Mouse (Mus musculus) lung, embryonic 15.5 days (tissue): ENCODE measurements around the gene Vmn1r205. TPM values are rescaled to one million over a fixed set of nuclear protein-coding genes. Genes with fewer than 3 reads are reported as not detected.
"Not testable (repeated sequence)": the region's sequence is repeated elsewhere in the genome, so short reads cannot be mapped to it uniquely, and the experiment has no call there.

Source experiments
- ATAC-seq: fragments of 200-750 bp; cut with Nextera tagmentation; 2 replicates; pipeline ENCODE4 v1.8.0; 2017; ENCODE audit warnings: moderate number of reproducible peaks, borderline replicate concordance; ENCODE audit not compliant: low FRiP score, low TSS enrichment; ENCODE audit errors: extremely low read depth
- H3K27ac ChIP-seq: fragments of 300-500 bp; sonication (generic); 2 replicates; pipeline ENCODE4 v1.5.1; 2015; ENCODE audit warnings: moderate library complexity, mild to moderate bottlenecking, inconsistent platforms
- H3K27me3 ChIP-seq: fragments of 300-500 bp; sonication (generic); 2 replicates; pipeline ENCODE4 v1.6.1; 2015; ENCODE audit warnings: inconsistent platforms
- H3K36me3 ChIP-seq: fragments of 300-500 bp; sonication (generic); 2 replicates; pipeline ENCODE4 v1.6.1; 2015; ENCODE audit warnings: inconsistent platforms
- H3K4me1 ChIP-seq: fragments of 300-500 bp; sonication (generic); 2 replicates; pipeline ENCODE4 v1.6.1; 2015; ENCODE audit warnings: inconsistent platforms
- H3K4me2 ChIP-seq: fragments of 300-500 bp; sonication (generic); 2 replicates; pipeline ENCODE4 v1.6.1; 2015; ENCODE audit warnings: inconsistent platforms, mild to moderate bottlenecking, moderate library complexity
- H3K4me3 ChIP-seq: fragments of 300-500 bp; sonication (generic); 2 replicates; pipeline ENCODE4 v1.5.1; 2015; ENCODE audit warnings: mild to moderate bottlenecking, inconsistent platforms
- H3K9ac ChIP-seq: fragments of 300-500 bp; sonication (generic); 2 replicates; pipeline ENCODE4 v1.6.1; 2015; ENCODE audit warnings: inconsistent platforms
- H3K9me3 ChIP-seq: fragments of 300-500 bp; sonication (generic); 2 replicates; pipeline ENCODE4 v1.6.1; 2016; ENCODE audit warnings: inconsistent platforms
- WGBS: fragments of 180-500 bp; shearing (Covaris S2); methylation state at CpG from one replicate; pipeline ENCODE4 v1.1.7; 2015; 5-methylcytosine and 5-hydroxymethylcytosine counted together
- polyA plus RNA-seq: library from polyadenylated mRNA; unstranded; fragments of >200 nt; fragmentation: Nextera tagmentation; extraction: Ambion mirVana; gene quantifications from 2 replicates; pipeline ENCODE4 v1.2.1, GENCODE M21; 2015

Gene Vmn1r205
- not detected in 2 replicates for polyA plus RNA-seq

GRCm38 (mm10) chr13:22592900-22593299 lies at the start of gene Vmn1r205:
TSS of gene Vmn1r205 (minus strand) at chr13:22593000.
- H3K4me2 ChIP-seq = no peak within 1 kb of the TSS
- H3K4me1 ChIP-seq = no peaks in the 10 kb centered on the region
- ATAC-seq = no peak
- no peak within 1 kb of the TSS for H3K9ac ChIP-seq
- no peaks in the 10 kb centered on the region for H3K36me3 ChIP-seq
- H3K4me3 ChIP-seq = no peak within 1 kb of the TSS
- no peaks in the 10 kb centered on the region for H3K9me3 ChIP-seq
- WGBS = 72% methylated on average over 3 of the region's 3 CpGs
- no peaks in the 10 kb centered on the region for H3K27me3 ChIP-seq
- H3K27ac ChIP-seq = no peak within 1 kb of the TSS

- H3K4me2 ChIP-seq, H3K27me3 ChIP-seq, H3K9ac ChIP-seq, H3K27ac ChIP-seq, ATAC-seq, H3K4me1 ChIP-seq, H3K36me3 ChIP-seq, H3K9me3 ChIP-seq, H3K4me3 ChIP-seq: not testable (repeated sequence)
These were observed 31.4 kb upstream of the Vmn1r205 start, which contains the start of gene Vmn1r206 for GRCm38 (mm10) chr13:22624151-22624550. TSS of gene Vmn1r206 (minus strand) at chr13:22624251.

GRCm38 (mm10) chr13:22583336-22583735 lies 9.5 kb downstream of the Vmn1r205 start:
- H3K9me3 ChIP-seq, H3K4me2 ChIP-seq, ATAC-seq, H3K27ac ChIP-seq, H3K36me3 ChIP-seq, H3K4me3 ChIP-seq, H3K27me3 ChIP-seq, H3K9ac ChIP-seq, H3K4me1 ChIP-seq: not testable (repeated sequence)
- WGBS = 73% methylated on average over 14 of the region's 14 CpGs

- whole genome bisulfite sequencing = 72% methylated on average over 3 of the region's 3 CpGs
- H3K36me3 ChIP-seq = not testable (repeated sequence)
These were observed 17.9 kb downstream of the Vmn1r205 start for GRCm38 (mm10) chr13:22574911-22575310.

GRCm38 (mm10) chr13:22552898-22553297 lies 39.9 kb downstream of the Vmn1r205 start, which contains the start of gene Vmn1r204:
TSS of gene Vmn1r204 (plus strand) at chr13:22553198.
- H3K4me3 ChIP-seq, H3K4me2 ChIP-seq, ATAC-seq, H3K36me3 ChIP-seq, H3K9ac ChIP-seq, H3K4me1 ChIP-seq, H3K9me3 ChIP-seq, H3K27ac ChIP-seq, H3K27me3 ChIP-seq: not testable (repeated sequence)
- WGBS = 60% methylated on average over 1 of the region's 1 CpGs

More at GRCm38 (mm10) chr13:22574911-22575310, 17.9 kb downstream of the Vmn1r205 start:
- H3K4me2 ChIP-seq, H3K27me3 ChIP-seq, ATAC-seq, H3K4me3 ChIP-seq, H3K9me3 ChIP-seq, H3K4me1 ChIP-seq, H3K27ac ChIP-seq, H3K9ac ChIP-seq: not testable (repeated sequence)

Other genes starting within 250 kb of the Vmn1r205 start
- gene Vmn1r198, start 242.6 kb downstream of the Vmn1r205 start, polyA plus RNA-seq = not detected in 2 replicates
- not detected in 2 replicates for gene Vmn1r199, start 213.2 kb downstream of the Vmn1r205 start, polyA plus RNA-seq
- gene Vmn1r200, start 202.6 kb downstream of the Vmn1r205 start, polyA plus RNA-seq = not detected in 2 replicates
- not detected in 2 replicates for gene Vmn1r201, start 121.1 kb downstream of the Vmn1r205 start, polyA plus RNA-seq
- not detected in 2 replicates for gene Vmn1r202, start 87.6 kb downstream of the Vmn1r205 start, polyA plus RNA-seq
- not detected in 2 replicates for gene Vmn1r203, start 74.9 kb downstream of the Vmn1r205 start, polyA plus RNA-seq
- not detected in 2 replicates for gene Vmn1r204, start 39.8 kb downstream of the Vmn1r205 start, polyA plus RNA-seq
- not detected in 2 replicates for gene Vmn1r206, start 31.3 kb upstream of the Vmn1r205 start, polyA plus RNA-seq
- not detected in 2 replicates for gene Vmn1r207-ps, start 136.6 kb upstream of the Vmn1r205 start, polyA plus RNA-seq
- gene Vmn1r208, start 184.4 kb upstream of the Vmn1r205 start, polyA plus RNA-seq = not detected in 2 replicates
- gene Vmn1r209, start 216.7 kb upstream of the Vmn1r205 start, polyA plus RNA-seq = not detected in 2 replicates
- not detected in 2 replicates for gene Vmn1r210, start 238.3 kb upstream of the Vmn1r205 start, polyA plus RNA-seq